Mouse (Mus musculus): ENCODE measurements around the gene Slc39a11.

Slc39a11 gene

GRCm38 (mm10) chr11:113381550-113381949 is 268.3 kb downstream of the Slc39a11 start:
- DNase-seq: no peak

DNA sequence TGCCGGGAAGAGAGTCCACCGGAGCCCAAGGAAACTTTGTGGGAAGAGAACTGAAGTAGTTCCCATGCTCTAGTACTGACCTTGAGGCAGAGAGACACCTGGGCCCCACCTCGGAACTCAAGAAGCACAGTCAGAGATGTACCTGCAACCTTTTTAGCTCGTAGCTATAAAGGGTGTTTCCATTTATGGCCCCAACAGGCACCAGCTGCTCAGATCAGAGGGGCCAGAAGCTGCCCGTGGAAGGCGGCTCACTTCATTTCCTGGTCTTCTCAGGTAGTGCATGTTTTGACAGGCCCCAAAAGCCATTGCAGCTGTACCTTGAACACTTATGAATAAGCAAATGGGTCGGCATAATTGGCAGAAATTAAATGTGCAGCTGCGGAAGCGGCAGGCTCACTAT is 271.0 kb downstream of the Slc39a11 start:
- DNase-seq: no peak

GRCm38 (mm10) chr11:113376066-113376465 is 273.8 kb downstream of the Slc39a11 start:
- DNase-seq: no peak

- no peak for DNase-seq
Observed at GRCm38 (mm10) chr11:113373926-113374325, 276.0 kb downstream of the Slc39a11 start.

- DNase-seq: no peak
Observed at GRCm38 (mm10) chr11:113373331-113373730, 276.5 kb downstream of the Slc39a11 start.

DNA sequence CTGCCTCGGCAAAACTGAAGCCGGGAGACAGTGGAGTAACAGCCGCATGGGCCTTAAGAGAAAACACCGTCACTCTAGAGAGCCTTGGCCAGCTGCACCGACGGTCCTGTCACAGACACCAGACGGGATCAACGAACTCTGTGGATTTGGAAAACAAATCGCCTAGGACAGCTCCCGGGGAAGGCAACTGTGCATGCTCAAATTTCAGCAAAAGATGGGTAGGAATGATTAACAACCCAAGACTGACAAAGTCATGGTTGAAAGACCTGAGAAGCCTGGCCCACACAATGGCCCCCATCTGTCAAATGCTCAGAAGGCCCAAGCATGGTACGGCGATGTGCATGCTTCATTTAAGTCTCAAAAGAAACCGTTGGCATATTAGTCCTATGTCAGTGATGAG is 281.8 kb downstream of the Slc39a11 start:
- no peak for DNase-seq

DNA sequence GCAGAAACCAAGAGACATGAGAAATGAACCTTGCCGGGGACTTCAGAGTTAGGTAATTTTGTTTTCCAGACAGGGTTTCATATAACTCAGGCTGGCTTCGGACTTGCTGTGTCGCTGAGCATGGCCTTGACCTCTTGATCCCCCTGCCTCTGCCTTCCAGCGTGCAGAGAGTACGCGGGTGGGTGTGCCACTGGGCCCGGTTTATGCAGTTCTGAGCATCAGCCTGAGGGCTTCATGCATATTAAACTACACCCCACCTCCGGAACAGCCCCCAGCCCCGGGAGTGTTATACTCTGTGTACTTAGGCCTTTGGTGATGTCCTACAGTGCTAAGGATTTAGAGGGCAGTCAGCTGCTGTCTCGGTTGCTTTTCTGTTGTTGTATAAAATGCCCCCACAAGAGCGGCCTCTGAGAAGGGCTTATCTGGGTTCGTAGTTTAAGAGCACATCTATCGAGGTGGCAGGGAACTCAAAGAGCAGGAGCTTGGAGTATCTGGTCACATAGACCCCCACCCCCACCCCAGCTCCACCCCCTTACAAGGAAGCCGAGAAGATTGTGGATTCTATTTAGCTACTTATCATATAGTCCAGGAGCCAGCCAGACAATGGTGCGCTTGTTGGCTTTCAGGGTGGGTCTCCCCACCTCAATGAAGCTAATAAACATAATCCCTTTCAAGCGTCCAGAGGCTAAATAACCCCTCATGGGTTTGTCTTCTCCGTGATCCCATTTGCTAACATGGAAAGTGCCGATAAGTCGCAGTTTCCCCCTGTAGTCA is 283.4 kb downstream of the Slc39a11 start:
- no peak for DNase-seq

GRCm38 (mm10) chr11:113363739-113364138 is 286.1 kb downstream of the Slc39a11 start:
- DNase-seq: no peak

GRCm38 (mm10) chr11:113362617-113363016 is 287.3 kb downstream of the Slc39a11 start:
- no peak for DNase-seq

GRCm38 (mm10) chr11:113360049-113360835 is 289.6 kb downstream of the Slc39a11 start:
- DNase-seq: no peak

DNA sequence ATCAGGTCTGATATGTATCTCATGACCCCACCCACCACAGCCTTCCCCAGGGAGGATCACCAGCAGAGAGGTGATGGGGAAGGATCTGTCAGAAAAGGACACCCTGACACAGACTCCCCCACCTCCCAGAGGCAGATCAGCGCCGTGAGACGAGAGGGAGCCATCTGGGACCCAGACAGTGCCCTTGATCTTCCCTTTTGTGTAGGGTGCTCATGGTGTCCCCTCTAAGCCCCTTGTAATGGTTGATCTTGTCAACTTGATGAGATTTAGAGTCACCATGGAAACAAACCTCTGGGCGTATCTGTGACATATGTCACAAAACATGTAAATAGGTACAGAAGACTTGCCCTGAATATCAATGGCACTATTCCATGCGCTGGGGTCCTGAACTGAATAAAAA is 293.9 kb downstream of the Slc39a11 start:
- no peak for DNase-seq

GRCm38 (mm10) chr11:113352085-113352815 is 297.6 kb downstream of the Slc39a11 start:
- no peak for DNase-seq

GRCm38 (mm10) chr11:113350583-113350982 is 299.3 kb downstream of the Slc39a11 start:
- DNase-seq: no peak

- DNase-seq: no peak
Observed at GRCm38 (mm10) chr11:113346895-113347514, 302.9 kb downstream of the Slc39a11 start.

- peak; percentile 48 for DNase-seq
Observed at GRCm38 (mm10) chr11:113339770-113340169, 310.1 kb downstream of the Slc39a11 start.

GRCm38 (mm10) chr11:113338581-113338980 is 311.3 kb downstream of the Slc39a11 start:
- no peak for DNase-seq

GRCm38 (mm10) chr11:113335706-113336105 is 314.2 kb downstream of the Slc39a11 start:
- DNase-seq: peak; percentile 31

DNA sequence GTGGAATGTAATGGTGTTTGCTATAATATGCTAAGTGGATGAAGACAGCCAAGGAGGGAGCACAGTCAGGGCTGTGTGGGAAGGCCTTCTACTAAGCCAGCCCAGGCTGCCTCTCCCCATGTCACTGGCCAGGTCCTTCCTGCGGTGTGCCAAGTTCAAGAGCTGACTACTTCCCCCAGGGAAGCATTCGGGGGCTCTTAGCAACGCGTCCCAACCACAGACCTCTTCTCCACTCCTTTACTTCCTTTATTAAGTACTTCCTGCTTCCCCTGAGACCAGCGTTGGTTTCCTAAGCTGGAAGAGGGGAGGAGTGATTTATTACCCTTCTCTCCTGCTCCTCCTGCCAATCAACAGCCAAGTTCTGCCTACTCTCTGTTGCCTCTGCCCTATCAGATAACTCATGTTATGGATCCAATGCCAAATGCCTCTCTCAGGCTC is 315.4 kb downstream of the Slc39a11 start:
- no peak for DNase-seq

DNA sequence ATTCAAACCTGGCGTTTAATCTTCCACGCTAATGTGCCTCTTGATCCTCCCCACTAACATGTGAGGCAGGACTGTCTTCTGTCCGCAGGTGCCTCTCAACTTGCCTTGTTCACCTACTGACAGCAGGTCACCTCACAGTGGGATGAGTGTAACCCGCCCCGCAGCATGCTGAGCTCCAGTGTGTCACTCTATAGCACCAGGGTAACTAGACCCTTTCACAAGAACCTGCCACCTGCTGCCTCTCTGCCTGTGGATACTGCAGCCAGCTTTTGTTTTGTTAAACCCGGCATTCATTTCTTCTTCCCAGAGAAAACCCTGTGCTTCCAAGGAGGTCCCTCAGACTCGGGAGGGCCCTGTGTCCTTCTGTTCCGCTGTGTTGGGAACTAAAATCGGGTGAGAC is 316.3 kb downstream of the Slc39a11 start:
- no peak for DNase-seq

DNA sequence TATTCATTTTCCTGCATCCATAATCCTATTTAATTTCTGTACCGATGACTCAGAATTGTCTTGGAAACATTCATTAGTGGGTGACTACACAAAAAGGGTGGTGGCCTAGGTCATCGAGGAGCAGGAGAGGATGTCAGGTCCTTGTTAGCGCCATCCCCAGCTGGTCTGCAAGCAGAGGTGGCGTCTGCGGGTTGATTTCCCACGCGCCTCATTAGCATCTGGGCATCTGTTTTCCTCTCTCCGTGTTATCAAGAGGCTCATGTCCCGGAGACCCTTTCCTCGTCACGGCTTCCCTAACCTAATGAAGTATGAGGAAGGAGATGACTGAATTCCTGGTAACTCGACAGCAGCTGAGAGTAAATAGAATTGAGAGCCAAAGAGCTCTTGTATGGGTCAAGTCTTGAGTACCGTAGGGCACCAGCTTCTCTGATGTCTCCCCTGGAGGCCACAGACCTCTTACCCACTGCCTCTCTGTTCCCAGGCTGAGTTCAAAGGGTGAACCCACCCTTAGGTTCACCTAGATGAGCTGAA is 319.8 kb downstream of the Slc39a11 start:
- no peak for DNase-seq

DNA sequence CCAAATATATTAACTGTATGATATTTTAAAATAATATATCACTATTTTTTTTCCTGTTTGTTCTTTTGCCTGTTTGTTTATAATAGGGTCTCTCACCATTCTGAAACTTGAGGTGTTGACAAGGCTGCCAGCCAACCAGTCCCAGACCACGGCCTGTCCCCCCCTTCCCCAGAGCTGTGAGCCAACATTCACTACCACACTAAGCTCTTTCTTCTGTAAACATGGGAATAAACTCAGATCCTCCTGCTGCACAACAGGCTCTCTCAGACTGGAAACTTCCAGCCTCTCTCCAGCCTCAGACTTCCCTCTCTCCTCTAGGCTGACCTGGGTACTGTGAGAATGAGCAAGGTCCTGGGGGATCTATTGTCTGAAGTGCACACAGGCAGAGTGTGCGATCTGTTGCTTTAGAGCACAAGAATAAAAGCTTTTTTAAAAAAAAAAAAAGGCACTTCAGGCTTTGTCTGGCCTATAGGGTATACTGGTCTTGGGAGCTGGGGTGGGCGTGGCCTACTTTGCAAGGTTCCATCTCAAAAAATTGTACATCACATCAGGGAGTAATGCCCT is 322.3 kb downstream of the Slc39a11 start:
- DNase-seq: no peak

DNA sequence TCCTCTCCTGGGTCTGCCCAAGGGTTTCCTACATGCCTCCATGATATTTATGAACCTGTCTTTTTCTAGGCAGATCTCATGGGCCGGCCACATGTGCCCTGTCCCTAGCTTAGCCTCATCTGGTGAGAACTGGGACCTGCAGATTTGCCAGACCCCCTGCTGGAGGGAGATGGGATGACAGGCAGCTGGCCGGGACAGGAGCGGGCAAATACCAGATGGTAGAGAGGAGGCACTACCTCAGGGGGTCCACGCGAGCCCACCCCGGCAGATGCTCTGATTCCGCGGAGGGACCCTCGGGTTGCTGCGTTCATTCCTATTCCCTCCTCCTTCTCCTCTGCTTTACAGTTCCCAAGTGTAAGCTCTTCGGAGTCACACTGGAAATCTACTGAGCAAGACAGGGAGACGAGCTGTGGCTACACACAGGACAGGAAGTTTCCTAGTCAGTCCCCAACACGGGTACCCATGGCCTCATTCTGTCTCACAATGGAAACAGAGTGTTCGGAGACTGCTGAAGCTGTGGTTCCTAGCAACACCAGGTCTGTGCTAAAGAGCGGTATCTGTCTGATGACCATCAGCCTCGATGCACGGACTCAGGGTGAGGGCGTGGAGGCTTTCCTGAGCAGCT is 323.4 kb downstream of the Slc39a11 start:
- DNase-seq: no peak
